9 mouse cellular contexts compared by ENCODE assay signal in genomic region chr15:86183484-86183883, GRCm38 (mm10). TPM values are rescaled to one million over a fixed set of nuclear protein-coding genes. Genes with fewer than 3 reads are reported as not detected.
DNase-seq lines count a peak whose midpoint lies in the region; ATAC-seq and TF ChIP-seq lines count a peak whose summit lies in the region.
"Had no signal": no experiment of that assay in that cellular context is flagged by ENCODE, and none has a peak within 500 bp of the region (broad histone marks: within the 10 kb centered on the region; RNA-seq: fewer than 3 reads in every experiment).

No protein-coding gene starts in this region.

- no peaks in the 10 kb centered on the region for H3K36me3 ChIP-seq in heart, adult 2 months (ENCODE audit: control insufficient read depth, insufficient read depth, low read length)
- no peaks in the 10 kb centered on the region for H3K36me3 ChIP-seq in midbrain, embryonic 16.5 days (ENCODE audit: control insufficient read depth, insufficient read depth, low read length)
- no peaks in the 10 kb centered on the region for H3K36me3 ChIP-seq in midbrain, embryonic 15.5 days (replicated peaks)
- no peaks in the 10 kb centered on the region for H3K36me3 ChIP-seq in hindbrain, embryonic 14.5 days (replicated peaks; ENCODE audit: control insufficient read depth, insufficient read depth)
- H3K36me3 ChIP-seq: kidney, embryonic 15.5 days had no signal

- peaks cover 33% of the 10 kb centered on the region for H3K4me1 ChIP-seq in heart, adult 2 months (ENCODE audit: control insufficient read depth, insufficient read depth, low read length)
- H3K4me1 ChIP-seq in midbrain, embryonic 16.5 days (ENCODE audit: control insufficient read depth, insufficient read depth, low read length) = peaks cover 36% of the 10 kb centered on the region
- peaks cover 48% of the 10 kb centered on the region for H3K4me1 ChIP-seq in midbrain, embryonic 15.5 days
- peaks cover 36% of the 10 kb centered on the region for H3K4me1 ChIP-seq in hindbrain, embryonic 14.5 days (replicated peaks; ENCODE audit: control insufficient read depth, insufficient read depth, low read length)

- no peak for TF ChIP-seq CTCF in heart, adult 2 months (IDR thresholded peaks at IDR 0.05)

- TF ChIP-seq EP300 in heart, adult 2 months (IDR thresholded peaks at IDR 0.05; ENCODE audit: insufficient read depth, low read depth, low read length) = no peak

- TF ChIP-seq POLR2A in heart, adult 2 months (IDR thresholded peaks at IDR 0.05; ENCODE audit: insufficient read depth, low read depth, low read length) = no peak

- DNase-seq in heart, adult 2 months = no peak
- DNase-seq in heart, postnatal 4 days = no peak
- DNase-seq in hindbrain, embryonic 14.5 days (ENCODE audit: low spot score) = no peak
- DNase-seq in thymus, postnatal 0 days (ENCODE audit: low spot score) = peak; percentile 64
- DNase-seq in embryo, embryonic 11 days = no peak

- no peaks in the 10 kb centered on the region; the same call in 1 of the 2 replicates for H3K79me2 ChIP-seq in heart, adult 2 months (replicated peaks; ENCODE audit: control insufficient read depth, insufficient read depth, low read length)

- no peak overlapping the region for H3K4me3 ChIP-seq in heart, adult 2 months
- no peak overlapping the region for H3K4me3 ChIP-seq in midbrain, embryonic 16.5 days (ENCODE audit: low read depth, low read length)
- H3K4me3 ChIP-seq in midbrain, embryonic 15.5 days = no peak overlapping the region
- no peak overlapping the region for H3K4me3 ChIP-seq in hindbrain, embryonic 14.5 days (replicated peaks; ENCODE audit: low read length)

- H3K27me3 ChIP-seq in heart, adult 2 months (ENCODE audit: control insufficient read depth, insufficient read depth, low read length) = no peaks in the 10 kb centered on the region
- H3K27me3 ChIP-seq in midbrain, embryonic 16.5 days (ENCODE audit: control insufficient read depth, insufficient read depth, low read depth, low read length) = no peaks in the 10 kb centered on the region
- no peaks in the 10 kb centered on the region for H3K27me3 ChIP-seq in midbrain, embryonic 15.5 days (replicated peaks)
- H3K27me3 ChIP-seq in hindbrain, embryonic 14.5 days (ENCODE audit: control insufficient read depth, insufficient read depth, low read length) = no peaks in the 10 kb centered on the region

- no peak overlapping the region for H3K9ac ChIP-seq in heart, adult 2 months (ENCODE audit: low read depth, low read length)
- no peak overlapping the region; the same call in 1 of the 2 replicates for H3K9ac ChIP-seq in midbrain, embryonic 16.5 days (ENCODE audit: low read depth, low read length)
- no peak overlapping the region for H3K9ac ChIP-seq in midbrain, embryonic 15.5 days
- H3K9ac ChIP-seq in hindbrain, embryonic 14.5 days = no peak overlapping the region
- H3K9ac ChIP-seq: kidney, embryonic 15.5 days had no signal

- no peaks in the 10 kb centered on the region for H3K9me3 ChIP-seq in midbrain, embryonic 16.5 days (replicated peaks; ENCODE audit: control insufficient read depth, low read length, poor library complexity, severe bottlenecking)
- H3K9me3 ChIP-seq in midbrain, embryonic 15.5 days = no peaks in the 10 kb centered on the region
- H3K9me3 ChIP-seq in hindbrain, embryonic 14.5 days (ENCODE audit: control insufficient read depth, low read length) = no peaks in the 10 kb centered on the region
- H3K9me3 ChIP-seq: kidney, embryonic 15.5 days had no signal

- H3K27ac ChIP-seq in heart, adult 2 months = peak overlapping the region; percentile 29
- H3K27ac ChIP-seq in midbrain, embryonic 16.5 days (ENCODE audit: low read length) = no peak overlapping the region
- no peak overlapping the region for H3K27ac ChIP-seq in midbrain, embryonic 15.5 days
- no peak overlapping the region for H3K27ac ChIP-seq in hindbrain, embryonic 14.5 days
- H3K27ac ChIP-seq: kidney, embryonic 15.5 days had no signal

- intact Hi-C loops in heart, adult 2 months (cut with DNase I) = no loop called here

- peak overlapping the region; percentile 91; the same call in 1 of the 2 replicates for H3K4me2 ChIP-seq in midbrain, embryonic 16.5 days (ENCODE audit: low read length)
- no peak overlapping the region for H3K4me2 ChIP-seq in midbrain, embryonic 15.5 days
- H3K4me2 ChIP-seq in hindbrain, embryonic 14.5 days (replicated peaks) = peak overlapping the region; percentile 16; the same call in 1 of the 2 replicates

- ATAC-seq in midbrain, embryonic 16.5 days = no peak
- no peak for ATAC-seq in midbrain, embryonic 15.5 days (replicated peaks)
- ATAC-seq in hindbrain, embryonic 14.5 days (ENCODE audit: low FRiP score) = no peak
- ATAC-seq in erythroid progenitor cell, adult 5-6 weeks (replicated peaks; ENCODE audit: low FRiP score, poor library complexity, severe bottlenecking) = no peak

- WGBS in heart, adult 2 months = 92% methylated on average over 8 of the region's 8 CpGs
- WGBS in midbrain, embryonic 16.5 days = 93% methylated on average over 8 of the region's 8 CpGs
- WGBS in midbrain, embryonic 15.5 days = 95% methylated on average over 8 of the region's 8 CpGs
- WGBS in hindbrain, embryonic 14.5 days = 92% methylated on average over 8 of the region's 8 CpGs

RNA-seq across cellular contexts. Expression of gene Cerk, which starts 2.5 kb away (rescaled TPM):
- total RNA-seq in heart, adult 2 months (2021) = 10 to 100 TPM; 30.4 to 33.5 TPM
- 26.0 and 38.0 TPM in 2 replicates for polyA plus RNA-seq in heart, adult 2 months (2012; rRNA removed)
- 10 to 100 TPM; 39.1 to 40.2 TPM for total RNA-seq in heart, postnatal 4 days (2021)
- 22.6 and 25.0 TPM in 2 replicates for polyA plus RNA-seq in midbrain, embryonic 16.5 days (2015; fragmentation: Nextera tagmentation; extraction: Ambion mirVana)
- polyA plus RNA-seq in midbrain, embryonic 15.5 days (2015; fragmentation: Nextera tagmentation; extraction: Ambion mirVana) = 25.0 and 25.8 TPM in 2 replicates
- polyA plus RNA-seq in hindbrain, embryonic 14.5 days (2014; fragmentation: Nextera tagmentation; extraction: Ambion mirVana) = 28.3 and 31.1 TPM in 2 replicates
- 54.4 and 64.4 TPM in 2 replicates for polyA plus RNA-seq in thymus, postnatal 0 days (2015; fragmentation: Nextera tagmentation; extraction: Ambion mirVana)
- total RNA-seq in erythroid progenitor cell, adult 5-6 weeks (2015; ENCODE audit: low replicate concordance) = 7.9 and 10.1 TPM in 2 replicates
- 5.5 and 10.0 TPM in 2 replicates for total RNA-seq in erythroid progenitor cell, adult 5-6 weeks (2017; ENCODE audit: low replicate concordance)

RNA-seq across cellular contexts. Expression of gene Tbc1d22a, which starts 30.8 kb away (rescaled TPM):
- 10 to 100 TPM; 21.8 to 25.6 TPM for total RNA-seq in heart, adult 2 months (2021)
- polyA plus RNA-seq in heart, adult 2 months (2012; rRNA removed) = 23.2 and 30.1 TPM in 2 replicates
- total RNA-seq in heart, postnatal 4 days (2021) = 10 to 100 TPM; 16.5 to 20.6 TPM
- 12.8 and 13.5 TPM in 2 replicates for polyA plus RNA-seq in midbrain, embryonic 16.5 days (2015; fragmentation: Nextera tagmentation; extraction: Ambion mirVana)
- 14.3 and 15.1 TPM in 2 replicates for polyA plus RNA-seq in midbrain, embryonic 15.5 days (2015; fragmentation: Nextera tagmentation; extraction: Ambion mirVana)
- polyA plus RNA-seq in hindbrain, embryonic 14.5 days (2014; fragmentation: Nextera tagmentation; extraction: Ambion mirVana) = 9.9 and 10.7 TPM in 2 replicates
- 19.8 and 21.0 TPM in 2 replicates for polyA plus RNA-seq in thymus, postnatal 0 days (2015; fragmentation: Nextera tagmentation; extraction: Ambion mirVana)
- 7.6 and 9.2 TPM in 2 replicates for total RNA-seq in erythroid progenitor cell, adult 5-6 weeks (2015; ENCODE audit: low replicate concordance)
- total RNA-seq in erythroid progenitor cell, adult 5-6 weeks (2017; ENCODE audit: low replicate concordance) = 8.2 and 12.9 TPM in 2 replicates
